Mouse (Mus musculus): Measurements from ENCODE around the gene Lactb. TPM values are rescaled to one million over a fixed set of nuclear protein-coding genes. Genes with fewer than 3 reads are reported as not detected.

Gene Lactb
- polyA plus RNA-seq (2016; fragmentation: Nextera tagmentation; extraction: Ambion mirVana) = 8.8 and 9.7 TPM in 2 replicates

GRCm38 (mm10) chr9:66975239-66975645 is at the start of gene Lactb:
Gene Lactb (minus strand): TSS chr9:66975484.
- peak; percentile 98 for ATAC-seq (ENCODE audit: low FRiP score)
- H3K4me2 ChIP-seq = peak within 1 kb of the TSS; percentile 71

GRCm38 (mm10) chr9:67023371-67023770 is 48.1 kb upstream of the Lactb start:
- no peak for ATAC-seq (ENCODE audit: low FRiP score)
- no peaks in the 10 kb centered on the region for H3K4me1 ChIP-seq
- H3K9me3 ChIP-seq = no peaks in the 10 kb centered on the region
- 96% methylated on average over 9 of the region's 9 CpGs for WGBS
- no peak overlapping the region for H3K4me2 ChIP-seq
- H3K9ac ChIP-seq = no peak overlapping the region
- H3K36me3 ChIP-seq (replicated peaks) = peaks cover 46% of the 10 kb centered on the region
- no peak overlapping the region for H3K27ac ChIP-seq
- no peak overlapping the region for H3K4me3 ChIP-seq (replicated peaks)
- H3K27me3 ChIP-seq = no peaks in the 10 kb centered on the region

More at GRCm38 (mm10) chr9:66975239-66975645, at the start of gene Lactb:
- Histone ChIP-seq H3K27ac (peak within 1 kb of the TSS; percentile 89), H3K9me3 (no peaks in the 10 kb centered on the region), H3K36me3 (replicated peaks) (0 out of 2 replicates have a peak, but pooled peaks cover 3% of the 10 kb centered on the region), H3K9ac (peak within 1 kb of the TSS; percentile 74), H3K4me1 (peaks cover 7% of the 10 kb centered on the region; the same call in 1 of the 2 replicates), H3K27me3 (peaks cover 11% of the 10 kb centered on the region; the same call in 1 of the 2 replicates), H3K4me3 (replicated peaks) (peak within 1 kb of the TSS; percentile 92)
- WGBS = 0% methylated on average over 32 of the region's 32 CpGs

- Histone ChIP-seq H3K4me1 (no peaks in the 10 kb centered on the region), H3K4me2 (no peak overlapping the region), H3K9ac (no peak overlapping the region), H3K9me3 (no peaks in the 10 kb centered on the region), H3K4me3 (replicated peaks) (no peak overlapping the region), H3K27me3 (no peaks in the 10 kb centered on the region), H3K27ac (no peak overlapping the region), H3K36me3 (replicated peaks) (peaks cover 21% of the 10 kb centered on the region)
- ATAC-seq (ENCODE audit: low FRiP score) = no peak
- WGBS = 83% methylated on average over 2 of the region's 2 CpGs
These were observed 44.8 kb upstream of the Lactb start for GRCm38 (mm10) chr9:67020063-67020462.

- no peak overlapping the region for H3K4me3 ChIP-seq (replicated peaks)
- ATAC-seq (ENCODE audit: low FRiP score) = no peak
- no peak overlapping the region for H3K4me2 ChIP-seq
- H3K27me3 ChIP-seq = no peaks in the 10 kb centered on the region
- H3K4me1 ChIP-seq = no peaks in the 10 kb centered on the region
- H3K9me3 ChIP-seq = no peaks in the 10 kb centered on the region
- no peak overlapping the region for H3K9ac ChIP-seq
- no peaks in the 10 kb centered on the region for H3K36me3 ChIP-seq (replicated peaks)
- H3K27ac ChIP-seq = no peak overlapping the region
- whole genome bisulfite sequencing = 78% methylated on average over 2 of the region's 2 CpGs
These were observed 38.2 kb upstream of the Lactb start for GRCm38 (mm10) chr9:67013501-67013900.

GRCm38 (mm10) chr9:67012470-67012869 is 37.2 kb upstream of the Lactb start:
- Histone ChIP-seq H3K27ac (no peak overlapping the region), H3K9me3 (no peaks in the 10 kb centered on the region), H3K9ac (no peak overlapping the region), H3K36me3 (replicated peaks) (no peaks in the 10 kb centered on the region), H3K4me1 (no peaks in the 10 kb centered on the region), H3K4me3 (replicated peaks) (no peak overlapping the region), H3K27me3 (no peaks in the 10 kb centered on the region), H3K4me2 (no peak overlapping the region)
- ATAC-seq (ENCODE audit: low FRiP score) = no peak
- WGBS = 59% methylated on average over 3 of the region's 3 CpGs

GRCm38 (mm10) chr9:67011483-67011882 is 36.2 kb upstream of the Lactb start:
- Histone ChIP-seq H3K36me3 (replicated peaks) (no peaks in the 10 kb centered on the region), H3K4me3 (replicated peaks) (no peak overlapping the region), H3K27me3 (no peaks in the 10 kb centered on the region), H3K4me2 (no peak overlapping the region), H3K9ac (no peak overlapping the region), H3K9me3 (no peaks in the 10 kb centered on the region), H3K4me1 (no peaks in the 10 kb centered on the region), H3K27ac (no peak overlapping the region)
- no peak for ATAC-seq (ENCODE audit: low FRiP score)
- 88% methylated on average over 9 of the region's 9 CpGs for WGBS

GRCm38 (mm10) chr9:67008781-67009180 is 33.5 kb upstream of the Lactb start:
- Histone ChIP-seq H3K27ac (no peak overlapping the region), H3K4me3 (replicated peaks) (no peak overlapping the region), H3K9ac (no peak overlapping the region), H3K9me3 (no peaks in the 10 kb centered on the region), H3K4me1 (no peaks in the 10 kb centered on the region), H3K36me3 (replicated peaks) (no peaks in the 10 kb centered on the region), H3K4me2 (no peak overlapping the region), H3K27me3 (no peaks in the 10 kb centered on the region)
- WGBS = 65% methylated on average over 11 of the region's 11 CpGs
- ATAC-seq (ENCODE audit: low FRiP score) = no peak

- no peak overlapping the region for H3K27ac ChIP-seq
- H3K4me3 ChIP-seq (replicated peaks) = no peak overlapping the region
- H3K4me1 ChIP-seq = no peaks in the 10 kb centered on the region
- H3K27me3 ChIP-seq = no peaks in the 10 kb centered on the region
- no peak overlapping the region for H3K4me2 ChIP-seq
- H3K36me3 ChIP-seq (replicated peaks) = no peaks in the 10 kb centered on the region
- ATAC-seq (ENCODE audit: low FRiP score) = no peak
- WGBS = 84% methylated on average over 4 of the region's 4 CpGs
- H3K9me3 ChIP-seq = no peaks in the 10 kb centered on the region
- no peak overlapping the region for H3K9ac ChIP-seq
These were observed 31.1 kb upstream of the Lactb start for GRCm38 (mm10) chr9:67006376-67006775.

- Histone ChIP-seq H3K27ac (no peak overlapping the region), H3K9ac (no peak overlapping the region), H3K4me3 (replicated peaks) (no peak overlapping the region), H3K9me3 (no peaks in the 10 kb centered on the region), H3K27me3 (no peaks in the 10 kb centered on the region), H3K4me1 (no peaks in the 10 kb centered on the region), H3K36me3 (replicated peaks) (no peaks in the 10 kb centered on the region), H3K4me2 (no peak overlapping the region)
- ATAC-seq (ENCODE audit: low FRiP score) = no peak
- WGBS = 86% methylated on average over 11 of the region's 11 CpGs
These were observed 30.0 kb upstream of the Lactb start for GRCm38 (mm10) chr9:67005161-67005742.

GRCm38 (mm10) chr9:67003656-67004055 is 28.4 kb upstream of the Lactb start:
- ATAC-seq (ENCODE audit: low FRiP score) = no peak
- Histone ChIP-seq H3K27me3 (no peaks in the 10 kb centered on the region), H3K36me3 (replicated peaks) (no peaks in the 10 kb centered on the region), H3K9me3 (no peaks in the 10 kb centered on the region), H3K9ac (no peak overlapping the region), H3K4me2 (no peak overlapping the region), H3K4me3 (replicated peaks) (no peak overlapping the region), H3K4me1 (no peaks in the 10 kb centered on the region), H3K27ac (no peak overlapping the region)
- WGBS = 57% methylated on average over 4 of the region's 4 CpGs

GRCm38 (mm10) chr9:67003156-67003555 is 27.9 kb upstream of the Lactb start:
- Histone ChIP-seq H3K4me3 (replicated peaks) (no peak overlapping the region), H3K36me3 (replicated peaks) (no peaks in the 10 kb centered on the region), H3K9ac (no peak overlapping the region), H3K27me3 (no peaks in the 10 kb centered on the region), H3K9me3 (no peaks in the 10 kb centered on the region), H3K4me1 (no peaks in the 10 kb centered on the region), H3K27ac (no peak overlapping the region), H3K4me2 (no peak overlapping the region)
- ATAC-seq (ENCODE audit: low FRiP score) = no peak
- 25% methylated on average over 4 of the region's 4 CpGs for WGBS

- Histone ChIP-seq H3K4me2 (no peak overlapping the region), H3K4me1 (no peaks in the 10 kb centered on the region), H3K27ac (no peak overlapping the region), H3K36me3 (replicated peaks) (no peaks in the 10 kb centered on the region), H3K4me3 (replicated peaks) (no peak overlapping the region), H3K9ac (no peak overlapping the region), H3K27me3 (no peaks in the 10 kb centered on the region), H3K9me3 (no peaks in the 10 kb centered on the region)
- WGBS = 77% methylated on average over 4 of the region's 4 CpGs
- ATAC-seq (ENCODE audit: low FRiP score) = no peak
These were observed 26.2 kb upstream of the Lactb start for GRCm38 (mm10) chr9:67001506-67001905.

GRCm38 (mm10) chr9:67001050-67001449 is 25.8 kb upstream of the Lactb start:
- Histone ChIP-seq H3K36me3 (replicated peaks) (no peaks in the 10 kb centered on the region), H3K9ac (no peak overlapping the region), H3K27me3 (no peaks in the 10 kb centered on the region), H3K4me3 (replicated peaks) (no peak overlapping the region), H3K4me2 (no peak overlapping the region), H3K9me3 (no peaks in the 10 kb centered on the region), H3K4me1 (no peaks in the 10 kb centered on the region), H3K27ac (no peak overlapping the region)
- 8% methylated on average over 6 of the region's 6 CpGs for WGBS
- no peak for ATAC-seq (ENCODE audit: low FRiP score)

All from forebrain, embryonic 12.5 days (tissue).